Mouse (Mus musculus): ENCODE measurements around the gene St8sia1. TPM values are rescaled to one million over a fixed set of nuclear protein-coding genes. Genes with fewer than 3 reads are reported as not detected.

The St8sia1 gene
- total RNA-seq, 2 experiments from 2014 or later, result 0.11 to 0.23 TPM

- Histone ChIP-seq H3K27ac (no peak overlapping the region), H3K4me3 (no peak overlapping the region)
- TF ChIP-seq CTCF (IDR thresholded peaks at IDR 0.05), result no peak
- DNase-seq, result no peak
- intact Hi-C loops (cut with DNase I), result no loop called here
Measured at GRCm38 (mm10) chr6:142928551-142929309, 35.5 kb downstream of the St8sia1 start.

GRCm38 (mm10) chr6:142926901-142927605 lies 37.2 kb downstream of the St8sia1 start:
- no peak for DNase-seq
- no peak overlapping the region for H3K4me3 ChIP-seq
- no peak for TF ChIP-seq CTCF (IDR thresholded peaks at IDR 0.05)
- no peak overlapping the region for H3K27ac ChIP-seq
- intact Hi-C loops (cut with DNase I), result no loop called here

- no peak for TF ChIP-seq CTCF (IDR thresholded peaks at IDR 0.05)
- intact Hi-C loops (cut with DNase I), result no loop called here
- DNase-seq, result no peak
- Histone ChIP-seq H3K27ac (no peak overlapping the region), H3K4me3 (no peak overlapping the region)
Measured at GRCm38 (mm10) chr6:142925921-142926320, 38.3 kb downstream of the St8sia1 start.

DNA sequence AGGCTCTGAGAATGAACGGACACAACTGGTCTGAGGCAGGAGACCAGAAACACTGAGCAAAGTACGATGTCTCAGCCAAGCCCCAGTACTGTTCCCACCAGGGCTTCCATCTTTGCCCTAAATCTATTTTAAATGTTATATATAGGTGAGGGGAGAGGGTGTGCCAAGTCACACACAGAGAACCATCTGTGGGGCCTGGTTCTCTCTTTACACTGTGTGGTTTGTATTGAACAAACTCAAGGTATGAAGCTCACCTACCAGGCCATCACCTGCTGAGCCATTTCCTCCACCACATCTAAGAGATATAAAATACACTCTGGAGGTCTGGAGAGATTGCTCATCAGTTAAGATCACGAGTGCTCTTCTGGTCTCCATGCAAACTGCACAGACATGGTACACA lies 38.9 kb downstream of the St8sia1 start:
- H3K27ac ChIP-seq, result no peak overlapping the region
- H3K4me3 ChIP-seq, result no peak overlapping the region
- intact Hi-C loops (cut with DNase I), result no loop called here
- DNase-seq, result no peak
- TF ChIP-seq CTCF (IDR thresholded peaks at IDR 0.05), result no peak

- no peak overlapping the region for H3K4me3 ChIP-seq
- no peak overlapping the region for H3K27ac ChIP-seq
- intact Hi-C loops (cut with DNase I), result no loop called here
- no peak for DNase-seq
- no peak for TF ChIP-seq CTCF (IDR thresholded peaks at IDR 0.05)
Measured at GRCm38 (mm10) chr6:142920901-142921300, 43.4 kb downstream of the St8sia1 start.

GRCm38 (mm10) chr6:142918691-142919090 lies 45.6 kb downstream of the St8sia1 start:
- intact Hi-C loops (cut with DNase I), result no loop called here
- DNase-seq, result no peak
- H3K4me3 ChIP-seq, result no peak overlapping the region
- H3K27ac ChIP-seq, result no peak overlapping the region
- no peak for TF ChIP-seq CTCF (IDR thresholded peaks at IDR 0.05)

GRCm38 (mm10) chr6:142917471-142917901 lies 46.8 kb downstream of the St8sia1 start:
- H3K27ac ChIP-seq, result no peak overlapping the region
- intact Hi-C loops (cut with DNase I), result no loop called here

DNA sequence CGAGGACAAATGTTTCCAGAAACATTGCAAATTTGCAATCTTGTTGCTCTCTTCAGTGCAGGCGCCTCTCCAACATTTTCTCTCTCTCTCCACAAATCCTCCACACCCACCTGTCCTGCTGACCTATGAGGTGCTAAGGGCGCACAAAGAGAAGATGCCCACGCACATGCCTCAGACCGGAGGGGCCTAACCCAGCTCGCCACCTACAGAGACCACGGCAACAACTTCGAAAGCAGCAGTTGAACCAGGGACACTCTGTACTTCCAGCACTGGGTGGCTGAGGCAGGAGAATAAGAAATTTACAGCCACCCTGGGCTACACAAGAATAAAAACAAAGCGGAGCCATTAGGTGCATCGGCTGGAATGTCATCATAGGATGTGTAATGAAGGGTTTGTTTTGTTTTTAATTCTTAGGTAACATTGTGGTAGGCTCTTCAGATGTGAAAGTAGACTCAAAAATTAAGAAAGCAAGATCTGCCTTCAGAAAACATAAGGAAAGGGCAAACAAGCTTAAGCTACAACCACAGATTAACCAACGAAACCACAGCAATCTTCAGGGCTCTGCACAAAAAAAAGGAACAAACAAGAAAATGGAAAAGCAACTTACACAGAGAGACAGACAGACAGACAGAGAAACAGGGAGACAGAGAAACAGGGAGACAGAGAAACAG lies 47.8 kb downstream of the St8sia1 start:
- TF ChIP-seq CTCF (IDR thresholded peaks at IDR 0.05), result no peak
- Histone ChIP-seq H3K4me3 (no peak overlapping the region), H3K27ac (no peak overlapping the region)
- intact Hi-C loops (cut with DNase I), result no loop called here
- no peak for DNase-seq

More at GRCm38 (mm10) chr6:142917471-142917901, 46.8 kb downstream of the St8sia1 start:
- no peak for DNase-seq
- TF ChIP-seq CTCF (IDR thresholded peaks at IDR 0.05), result no peak
- no peak overlapping the region for H3K4me3 ChIP-seq

- TF ChIP-seq CTCF (IDR thresholded peaks at IDR 0.05), result no peak
- intact Hi-C loops (cut with DNase I), result no loop called here
- Histone ChIP-seq H3K4me3 (no peak overlapping the region), H3K27ac (no peak overlapping the region)
- DNase-seq, result no peak
Measured at GRCm38 (mm10) chr6:142915464-142915863, 48.8 kb downstream of the St8sia1 start.

DNA sequence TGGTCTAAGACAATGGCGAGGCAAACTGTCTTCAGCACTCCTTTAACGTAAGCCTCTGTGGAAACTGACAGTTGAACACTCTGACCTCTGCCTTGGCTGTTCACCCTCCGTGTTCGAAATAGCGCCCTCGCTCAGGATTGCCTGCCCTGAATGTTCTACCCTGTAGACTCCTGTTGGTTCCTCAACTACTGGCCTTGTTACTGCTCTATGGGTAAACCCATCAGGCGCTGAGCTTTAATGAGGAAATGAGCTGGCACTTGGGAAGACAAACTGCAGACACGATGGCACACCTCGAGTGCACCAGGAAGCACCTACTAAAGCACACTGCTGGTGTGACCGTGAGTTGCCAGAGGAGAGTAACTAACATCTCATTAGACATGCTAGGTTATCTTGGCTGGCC lies 49.6 kb downstream of the St8sia1 start:
- intact Hi-C loops (cut with DNase I), result no loop called here
- Histone ChIP-seq H3K4me3 (no peak overlapping the region), H3K27ac (no peak overlapping the region)
- DNase-seq, result no peak
- TF ChIP-seq CTCF (IDR thresholded peaks at IDR 0.05), result no peak

GRCm38 (mm10) chr6:142911263-142911662 lies 53.0 kb downstream of the St8sia1 start:
- intact Hi-C loops (cut with DNase I), result no loop called here
- no peak for TF ChIP-seq CTCF (IDR thresholded peaks at IDR 0.05)
- no peak for DNase-seq
- Histone ChIP-seq H3K27ac (no peak overlapping the region), H3K4me3 (no peak overlapping the region)

DNA sequence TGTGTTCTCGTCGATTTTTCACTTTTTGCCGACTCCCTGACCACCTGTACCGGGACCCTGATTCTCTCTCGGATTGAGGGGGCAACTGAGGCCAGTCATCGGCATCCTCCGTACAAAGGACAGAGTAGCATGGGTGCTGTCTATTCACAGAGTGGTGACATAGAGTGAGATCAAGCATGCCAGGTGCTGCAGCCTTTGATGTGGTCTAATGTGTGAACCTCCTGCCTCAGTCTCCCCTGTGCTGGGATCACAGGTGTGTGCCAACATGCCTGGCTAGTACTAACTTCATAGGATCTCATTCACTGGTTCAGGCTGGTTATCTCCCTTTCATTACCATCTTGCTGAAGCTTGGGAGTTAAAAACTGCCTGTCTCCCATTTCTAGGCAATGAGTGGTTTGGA lies 53.5 kb downstream of the St8sia1 start:
- no peak for TF ChIP-seq CTCF (IDR thresholded peaks at IDR 0.05)
- H3K27ac ChIP-seq, result no peak overlapping the region
- intact Hi-C loops (cut with DNase I), result no loop called here
- no peak overlapping the region for H3K4me3 ChIP-seq
- no peak for DNase-seq

DNA sequence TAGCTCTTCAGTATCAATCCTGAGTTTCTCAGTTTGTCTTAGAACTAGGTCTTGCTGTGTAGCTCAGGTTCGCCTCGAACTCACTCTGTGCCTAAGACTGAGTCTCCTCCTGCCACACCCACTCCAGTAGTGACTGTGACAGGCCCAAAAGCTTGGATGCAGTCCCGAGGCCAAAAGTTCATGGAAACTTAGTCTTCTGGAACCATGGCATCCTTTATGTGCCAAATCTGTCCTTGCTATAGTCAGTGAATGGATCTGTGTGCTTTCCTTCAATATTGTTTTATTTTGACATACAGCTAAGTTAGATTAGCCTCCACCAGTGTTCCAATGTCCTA lies 54.5 kb downstream of the St8sia1 start:
- no peak for DNase-seq
- TF ChIP-seq CTCF (IDR thresholded peaks at IDR 0.05), result no peak
- intact Hi-C loops (cut with DNase I), result no loop called here

More for the DNA sequence above, 54.5 kb downstream of the St8sia1 start:
- H3K4me3 ChIP-seq, result no peak overlapping the region
- H3K27ac ChIP-seq, result no peak overlapping the region
